Mouse (Mus musculus) MEL (cell line): ENCODE results near the gene Pgls. TPM values are rescaled to one million over a fixed set of nuclear protein-coding genes. Genes with fewer than 3 reads are reported as not detected.

Source experiments
- DNase-seq: peaks from one replicate; pipeline ENCODE4 v3.0.0; 2011; ENCODE audit warnings: low read depth, low spot score
- H3K27ac ChIP-seq: 2 replicates; pipeline ENCODE4 v1.5.1; 2012; ENCODE audit warnings: low read depth, mild to moderate bottlenecking, control low read depth, low read length, moderate library complexity; ENCODE audit not compliant: control insufficient read depth
- H3K27me3 ChIP-seq, 2 experiments: fragments of 150-350 bp in 1 of 2; sonication (generic) in 1 of 2; 2 replicates each; pipeline ENCODE4 v1.6.1; 2012; ENCODE audit warnings: low read length in 2 of 2, mild to moderate bottlenecking in 2 of 2, improper control_type of control experiment in 1 of 2, moderate library complexity in 1 of 2; ENCODE audit not compliant: insufficient read depth in 2 of 2, control insufficient read depth in 1 of 2
- H3K36me3 ChIP-seq, 2 experiments: 2 replicates each; pipeline ENCODE4 v1.6.1; 2012 to 2014; ENCODE audit warnings: low read length in 2 of 2, improper control_type of control experiment in 1 of 2, inconsistent platforms in 1 of 2, mild to moderate bottlenecking in 1 of 2; ENCODE audit not compliant: insufficient read depth in 2 of 2, control insufficient read depth in 1 of 2
- H3K4me1 ChIP-seq, 2 experiments: fragments of 150-350 bp in 1 of 2; sonication (generic) in 1 of 2; 2 replicates each; pipeline ENCODE4 v1.6.1; 2012; ENCODE audit warnings: low read length in 2 of 2, improper control_type of control experiment in 1 of 2, mild to moderate bottlenecking in 1 of 2; ENCODE audit not compliant: insufficient read depth in 2 of 2, control insufficient read depth in 1 of 2
- H3K4me3 ChIP-seq, 2 experiments: fragments of 150-350 bp in 1 of 2; sonication (generic) in 1 of 2; 2 replicates each; pipeline ENCODE4 v1.5.1; 2012; ENCODE audit warnings: low read depth in 2 of 2, low read length in 2 of 2, mild to moderate bottlenecking in 2 of 2, moderate library complexity in 2 of 2, control low read depth in 1 of 2, improper control_type of control experiment in 1 of 2; ENCODE audit not compliant: control insufficient read depth in 1 of 2, insufficient read depth in 1 of 2
- H3K79me2 ChIP-seq: 2 replicates; pipeline ENCODE4 v1.6.1; 2012; ENCODE audit warnings: mild to moderate bottlenecking, low read length, moderate library complexity; ENCODE audit not compliant: control insufficient read depth, poor library complexity, insufficient read depth
- H3K9ac ChIP-seq: 2 replicates; pipeline ENCODE4 v1.6.1; 2012; ENCODE audit warnings: low read depth, mild to moderate bottlenecking, control low read depth, low read length, moderate library complexity; ENCODE audit not compliant: control insufficient read depth, poor library complexity, severe bottlenecking
- H3K9me3 ChIP-seq: fragments of 150-350 bp; sonication (generic); replicated peaks from 2 replicates; pipeline ENCODE4 v1.6.1; 2012; ENCODE audit warnings: mild to moderate bottlenecking, low read length, improper control_type of control experiment, moderate library complexity; ENCODE audit not compliant: insufficient read depth
- BHLHE40 ChIP-seq: IDR thresholded peaks from 2 replicates; pipeline ENCODE4 v1.6.1; 2012; ENCODE audit warnings: low read depth, mild to moderate bottlenecking, inconsistent platforms, low read length, improper control_type of control experiment, borderline replicate concordance
- CHD1 ChIP-seq: IDR thresholded peaks from 2 replicates; pipeline ENCODE4 v1.6.1; 2012; ENCODE audit warnings: low read depth, mild to moderate bottlenecking, inconsistent platforms, low read length, improper control_type of control experiment
- CHD2 ChIP-seq: IDR thresholded peaks from 2 replicates; pipeline ENCODE4 v1.6.1; 2011; ENCODE audit warnings: low read length, improper control_type of control experiment
- CTCF ChIP-seq, 3 experiments: IDR thresholded peaks in 2 of 3; conservative IDR thresholded peaks in 1 of 3; 2 replicates each; pipeline ENCODE4 v1.5.1; 2011 to 2012; ENCODE audit warnings: low read length in 3 of 3, low read depth in 2 of 3, mild to moderate bottlenecking in 2 of 3, improper control_type of control experiment in 1 of 3, inconsistent platforms in 1 of 3, mixed read lengths in 1 of 3, moderate library complexity in 1 of 3; ENCODE audit not compliant: control insufficient read depth in 1 of 3, insufficient read depth in 1 of 3, poor library complexity in 1 of 3, severe bottlenecking in 1 of 3
- ETS1 ChIP-seq: IDR thresholded peaks from 2 replicates; pipeline ENCODE4 v1.6.1; 2012; ENCODE audit warnings: low read depth, mild to moderate bottlenecking, inconsistent platforms, low read length, improper control_type of control experiment, moderate library complexity
- GATA1 ChIP-seq: IDR thresholded peaks from 2 replicates; pipeline ENCODE4 v1.6.1; 2011; ENCODE audit warnings: low read depth, low read length, improper control_type of control experiment
- HCFC1 ChIP-seq: IDR thresholded peaks from 2 replicates; pipeline ENCODE4 v1.6.1; 2012; ENCODE audit warnings: low read depth, mild to moderate bottlenecking, inconsistent platforms, low read length, improper control_type of control experiment, moderate library complexity
- JUND ChIP-seq: IDR thresholded peaks from 2 replicates; pipeline ENCODE4 v1.6.1; 2011; ENCODE audit warnings: low read depth, mild to moderate bottlenecking, improper control_type of control experiment, low read length
- MAX ChIP-seq: IDR thresholded peaks from 2 replicates; pipeline ENCODE4 v1.6.1; 2011; ENCODE audit warnings: low read length, improper control_type of control experiment
- MAZ ChIP-seq: IDR thresholded peaks from 2 replicates; pipeline ENCODE4 v1.6.1; 2012; ENCODE audit warnings: low read depth, mild to moderate bottlenecking, inconsistent platforms, low read length, improper control_type of control experiment
- MEF2A ChIP-seq: IDR thresholded peaks from 2 replicates; pipeline ENCODE4 v1.6.1; 2014; ENCODE audit warnings: low read depth, mild to moderate bottlenecking, inconsistent platforms, low read length, improper control_type of control experiment; ENCODE audit not compliant: poor library complexity, insufficient replicate concordance, severe bottlenecking; ENCODE audit errors: extremely low read depth
- MXI1 ChIP-seq: IDR thresholded peaks from 2 replicates; pipeline ENCODE4 v1.6.1; 2011; ENCODE audit warnings: mild to moderate bottlenecking, low read depth, low read length, improper control_type of control experiment
- NRF1 ChIP-seq: IDR thresholded peaks from 2 replicates; pipeline ENCODE4 v1.6.1; 2014; ENCODE audit warnings: low read depth, mild to moderate bottlenecking, inconsistent platforms, low read length, improper control_type of control experiment, moderate library complexity; ENCODE audit not compliant: poor library complexity, insufficient read depth, severe bottlenecking
- POLR2A ChIP-seq, 2 experiments: IDR thresholded peaks; 2 replicates each; pipeline ENCODE4 v1.6.1; 2011 to 2012; ENCODE audit warnings: low read length in 2 of 2, mild to moderate bottlenecking in 2 of 2, control low read depth in 1 of 2, improper control_type of control experiment in 1 of 2, low read depth in 1 of 2, moderate library complexity in 1 of 2; ENCODE audit not compliant: control insufficient read depth in 1 of 2, insufficient read depth in 1 of 2, poor library complexity in 1 of 2
- SIN3A ChIP-seq: IDR thresholded peaks from 2 replicates; pipeline ENCODE4 v1.6.1; 2012; ENCODE audit warnings: low read length, improper control_type of control experiment, inconsistent platforms
- TAL1 ChIP-seq: IDR thresholded peaks from 2 replicates; pipeline ENCODE4 v1.6.1; 2012; ENCODE audit warnings: mild to moderate bottlenecking, inconsistent platforms, low read length, moderate library complexity, mixed read lengths
- UBTF ChIP-seq: IDR thresholded peaks from 2 replicates; pipeline ENCODE4 v1.6.1; 2012; ENCODE audit warnings: low read depth, mild to moderate bottlenecking, inconsistent platforms, low read length, improper control_type of control experiment, moderate library complexity, borderline replicate concordance; ENCODE audit not compliant: insufficient read depth
- ZC3H11A ChIP-seq: IDR thresholded peaks from 2 replicates; pipeline ENCODE4 v1.6.1; 2012; ENCODE audit warnings: low read depth, mild to moderate bottlenecking, inconsistent platforms, low read length, improper control_type of control experiment
- ZMIZ1 ChIP-seq: IDR thresholded peaks from 2 replicates; pipeline ENCODE4 v1.6.1; 2012; ENCODE audit warnings: low read depth, mild to moderate bottlenecking, inconsistent platforms, low read length, improper control_type of control experiment, moderate library complexity
- ZNF384 ChIP-seq: IDR thresholded peaks from 2 replicates; pipeline ENCODE4 v1.6.1; 2012; ENCODE audit warnings: low read depth, mild to moderate bottlenecking, inconsistent platforms, low read length, improper control_type of control experiment
- polyA plus RNA-seq, 2 experiments: library from polyadenylated mRNA; stranded (reverse) in 1 of 2; unstranded in 1 of 2; fragments of >175 nt in 1 of 2; fragments of >200 nt in 1 of 2; gene quantifications; 2 replicates each; pipeline versions ENCODE4 v1.2.1 to v1.2.4; 2012; ENCODE audit warnings: low replicate concordance in 2 of 2, low read depth in 1 of 2; ENCODE audit not compliant: insufficient read length in 2 of 2, insufficient read depth in 1 of 2, missing spikeins in 1 of 2
- total RNA-seq: library from RNA; depleted of rRNA; stranded (reverse); fragments of 300-350 nt; gene quantifications from 2 replicates; pipeline ENCODE4 v1.2.3, GENCODE M21; 2012

Pgls gene
- total and polyA plus RNA-seq, 3 experiments: 225 to 257 TPM; not detected in 1

- TF ChIP-seq ZMIZ1 (peak; percentile 23; the same call in 1 of the 2 replicates), JUND (no peak), MXI1 (peak; percentile 76)
- TF ChIP-seq, all 39 proteins: peak for 14
These were observed 37.2 kb downstream of the Pgls start (continued) for GRCm38 (mm10) chr8:71629096-71629697.

GRCm38 (mm10) chr8:71629781-71630212, 37.8 kb downstream of the Pgls start:
- no peaks in the 10 kb centered on the region; the same call in 1 of the 2 replicates for H3K79me2 ChIP-seq
- H3K9me3 ChIP-seq: no peaks in the 10 kb centered on the region
- peak; percentile 80 for DNase-seq
- H3K4me1 ChIP-seq: peaks cover 2 to 35% of the 10 kb centered on the region in 2 experiments; a peak in 3 of 4 replicates
- H3K4me3 ChIP-seq: peak overlapping the region; percentile 43 to 65
- TF ChIP-seq SIN3A (0 out of 2 replicates have a peak, but pooled peaks have one; percentile 31), NRF1 (peak; percentile 25; the same call in 1 of the 2 replicates), ZNF384 (no peak), CHD2 (no peak)
- H3K27ac ChIP-seq: no peak overlapping the region; the same call in 1 of the 2 replicates
- H3K9ac ChIP-seq: peak overlapping the region; percentile 61
- no peaks in the 10 kb centered on the region for H3K27me3 ChIP-seq
- peaks cover 0 to 12% of the 10 kb centered on the region in 2 experiments; a peak in 2 of 4 replicates for H3K36me3 ChIP-seq

- Histone ChIP-seq H3K4me1 (peaks cover 2 to 35% of the 10 kb centered on the region in 2 experiments; a peak in 3 of 4 replicates), H3K4me3 (no peak overlapping the region)
These were observed 38.8 kb downstream of the Pgls start for GRCm38 (mm10) chr8:71630761-71631160.

GRCm38 (mm10) chr8:71631897-71632296, 39.9 kb downstream of the Pgls start:
- DNase-seq: peak; percentile 44
- no peaks in the 10 kb centered on the region for H3K27me3 ChIP-seq
- H3K4me3 ChIP-seq: no peak overlapping the region
- no peaks in the 10 kb centered on the region; the same call in 1 of the 2 replicates for H3K79me2 ChIP-seq
- peaks cover 2 to 35% of the 10 kb centered on the region in 2 experiments; a peak in 3 of 4 replicates for H3K4me1 ChIP-seq
- no peaks in the 10 kb centered on the region for H3K9me3 ChIP-seq
- H3K27ac ChIP-seq: no peak overlapping the region
- H3K9ac ChIP-seq: peak overlapping the region; percentile 23
- peaks cover 0 to 12% of the 10 kb centered on the region in 2 experiments; a peak in 2 of 4 replicates for H3K36me3 ChIP-seq
- TF ChIP-seq CHD2 (no peak), CTCF (IDR thresholded peaks at IDR 0.05 in 2 of 3, conservative IDR thresholded peaks at IDR 0.05 in 1 of 3; ENCODE audit: control insufficient read depth in 1 of 3, insufficient read depth in 1 of 3, low read depth in 2 of 3, low read length in 3 of 3, poor library complexity in 1 of 3, severe bottlenecking in 1 of 3) (no peak), CHD1 (no peak), ETS1 (no peak), GATA1 (no peak), SIN3A (no peak), JUND (no peak), NRF1 (no peak), ZC3H11A (no peak), ZMIZ1 (no peak), POLR2A (IDR thresholded peaks at IDR 0.05; ENCODE audit: control insufficient read depth in 1 of 2, insufficient read depth in 1 of 2, low read depth in 1 of 2, low read length in 2 of 2, poor library complexity in 1 of 2) (no peak), TAL1 (no peak), MEF2A (no peak), BHLHE40 (no peak), HCFC1 (no peak), MAZ (no peak), ZNF384 (no peak)

More at GRCm38 (mm10) chr8:71630761-71631160, 38.8 kb downstream of the Pgls start:
- no peaks in the 10 kb centered on the region; the same call in 1 of the 2 replicates for H3K79me2 ChIP-seq
- no peaks in the 10 kb centered on the region for H3K27me3 ChIP-seq
- H3K36me3 ChIP-seq: peaks cover 0 to 12% of the 10 kb centered on the region in 2 experiments; a peak in 2 of 4 replicates
- TF ChIP-seq POLR2A (IDR thresholded peaks at IDR 0.05; ENCODE audit: control insufficient read depth in 1 of 2, insufficient read depth in 1 of 2, low read depth in 1 of 2, low read length in 2 of 2, poor library complexity in 1 of 2) (no peak), JUND (no peak), MAX (no peak), ZNF384 (no peak), UBTF (no peak), TAL1 (no peak)
- H3K9ac ChIP-seq: no peak overlapping the region
- DNase-seq: no peak
- no peaks in the 10 kb centered on the region for H3K9me3 ChIP-seq
- H3K27ac ChIP-seq: no peak overlapping the region
